Mouse (Mus musculus) hindbrain, embryonic 11.5 days (tissue): ENCODE data around the gene Ccdc105. TPM values are rescaled to one million over a fixed set of nuclear protein-coding genes. Genes with fewer than 3 reads are reported as not detected.

Source experiments
- ATAC-seq: fragments of 200-750 bp; cut with Nextera tagmentation; 2 replicates; pipeline ENCODE4 v1.8.0; 2017; ENCODE audit warnings: mild to moderate bottlenecking, moderate TSS enrichment, moderate library complexity; ENCODE audit not compliant: low FRiP score
- DNase-seq: peaks from one replicate; pipeline ENCODE4 v3.0.0-alpha.2; 2015; ENCODE audit warnings: low spot score
- H3K27ac ChIP-seq: fragments of 300-500 bp; sonication (generic); 2 replicates; pipeline ENCODE4 v1.5.1; 2014; ENCODE audit warnings: mild to moderate bottlenecking, low read depth, low read length
- H3K27me3 ChIP-seq: fragments of 300-500 bp; sonication (generic); 2 replicates; pipeline ENCODE4 v1.6.1; 2014; ENCODE audit warnings: mild to moderate bottlenecking, low read length, moderate library complexity, mixed read lengths; ENCODE audit not compliant: control insufficient read depth, insufficient read depth
- H3K36me3 ChIP-seq: fragments of 300-500 bp; sonication (generic); 2 replicates; pipeline ENCODE4 v1.6.1; 2014; ENCODE audit warnings: mild to moderate bottlenecking, low read length, moderate library complexity, mixed read lengths; ENCODE audit not compliant: control insufficient read depth, insufficient read depth
- H3K4me1 ChIP-seq: fragments of 300-500 bp; sonication (generic); replicated peaks from 2 replicates; pipeline ENCODE4 v1.6.1; 2014; ENCODE audit warnings: low read length, mixed read lengths; ENCODE audit not compliant: control insufficient read depth, insufficient read depth
- H3K4me2 ChIP-seq: fragments of 300-500 bp; sonication (generic); replicated peaks from 2 replicates; pipeline ENCODE4 v1.6.1; 2014; ENCODE audit warnings: mild to moderate bottlenecking, low read depth, low read length
- H3K4me3 ChIP-seq: fragments of 300-500 bp; sonication (generic); 2 replicates; pipeline ENCODE4 v1.5.1; 2014; ENCODE audit warnings: low read depth, low read length
- H3K9ac ChIP-seq: fragments of 300-500 bp; sonication (generic); 2 replicates; pipeline ENCODE4 v1.6.1; 2014; ENCODE audit warnings: low read depth, low read length
- H3K9me3 ChIP-seq: fragments of 300-500 bp; sonication (generic); 2 replicates; pipeline ENCODE4 v1.6.1; 2016; ENCODE audit warnings: low read length; ENCODE audit not compliant: control insufficient read depth
- WGBS: fragments of 180-500 bp; shearing (Covaris S2); extraction: QIAGEN DNeasy Blood & Tissue Kit; methylation state at CpG from one replicate; pipeline ENCODE4 v1.1.7; 2014; 5-methylcytosine and 5-hydroxymethylcytosine counted together
- polyA plus RNA-seq: library from polyadenylated mRNA; unstranded; fragments of >200 nt; fragmentation: Nextera tagmentation; extraction: Ambion mirVana; gene quantifications from 2 replicates; pipeline ENCODE4 v1.2.1, GENCODE M21; 2014

Gene Ccdc105
- polyA plus RNA-seq, 1 experiment from 2014 or later: not detected

- Histone ChIP-seq H3K9me3 (no peaks in the 10 kb centered on the region), H3K27me3 (no peaks in the 10 kb centered on the region), H3K9ac (no peak overlapping the region), H3K4me3 (no peak overlapping the region), H3K4me2 (no peak overlapping the region), H3K4me1 (no peaks in the 10 kb centered on the region), H3K36me3 (no peaks in the 10 kb centered on the region), H3K27ac (no peak overlapping the region)
- no peak for ATAC-seq
- 51% methylated on average over 2 of the region's 2 CpGs for WGBS
- no peak for DNase-seq
These were observed 29.4 kb downstream of the Ccdc105 start for GRCm38 (mm10) chr10:78723416-78723815.

- H3K4me1 ChIP-seq: no peaks in the 10 kb centered on the region
- H3K9me3 ChIP-seq: no peaks in the 10 kb centered on the region
- H3K9ac ChIP-seq: no peak overlapping the region
- ATAC-seq (no peak), DNase-seq (no peak)
- 91% methylated on average over 2 of the region's 2 CpGs for WGBS
- H3K36me3 ChIP-seq: no peaks in the 10 kb centered on the region
- H3K27ac ChIP-seq: no peak overlapping the region
- H3K4me2 ChIP-seq: no peak overlapping the region
- H3K4me3 ChIP-seq: no peak overlapping the region
- no peaks in the 10 kb centered on the region for H3K27me3 ChIP-seq
These were observed 30.2 kb downstream of the Ccdc105 start for GRCm38 (mm10) chr10:78722654-78723053.

GRCm38 (mm10) chr10:78722036-78722435 is 30.8 kb downstream of the Ccdc105 start:
- Histone ChIP-seq H3K9me3 (no peaks in the 10 kb centered on the region), H3K9ac (no peak overlapping the region), H3K4me3 (no peak overlapping the region), H3K27me3 (no peaks in the 10 kb centered on the region), H3K4me1 (no peaks in the 10 kb centered on the region), H3K36me3 (no peaks in the 10 kb centered on the region), H3K27ac (no peak overlapping the region), H3K4me2 (no peak overlapping the region)
- 87% methylated on average over 5 of the region's 5 CpGs for WGBS
- ATAC-seq (no peak), DNase-seq (no peak)

- H3K36me3 ChIP-seq: no peaks in the 10 kb centered on the region
- H3K4me2 ChIP-seq: no peak within 1 kb of the TSS
- DNase-seq (no peak), ATAC-seq (no peak)
- H3K4me3 ChIP-seq: no peak within 1 kb of the TSS
- H3K9ac ChIP-seq: no peak within 1 kb of the TSS
- no peaks in the 10 kb centered on the region for H3K9me3 ChIP-seq
- WGBS: 70% methylated on average over 11 of the region's 11 CpGs
- no peaks in the 10 kb centered on the region for H3K4me1 ChIP-seq
- H3K27ac ChIP-seq: no peak within 1 kb of the TSS
- H3K27me3 ChIP-seq: no peaks in the 10 kb centered on the region
These were observed 34.8 kb downstream of the Ccdc105 start, which contains the start of gene Casp14 for GRCm38 (mm10) chr10:78718056-78718455. Gene Casp14, minus strand, starts transcription at chr10:78718294.

- H3K4me1 ChIP-seq: no peaks in the 10 kb centered on the region
- no peak for ATAC-seq
- H3K36me3 ChIP-seq: no peaks in the 10 kb centered on the region
- DNase-seq: no peak
- no peaks in the 10 kb centered on the region for H3K9me3 ChIP-seq
- no peak overlapping the region for H3K9ac ChIP-seq
- H3K4me3 ChIP-seq: no peak overlapping the region
- no peaks in the 10 kb centered on the region for H3K27me3 ChIP-seq
- no peak overlapping the region for H3K27ac ChIP-seq
- no peak overlapping the region for H3K4me2 ChIP-seq
These were observed 36.6 kb downstream of the Ccdc105 start for GRCm38 (mm10) chr10:78716231-78716630.

- ATAC-seq (no peak), DNase-seq (no peak)
- Histone ChIP-seq H3K4me1 (no peaks in the 10 kb centered on the region), H3K9ac (no peak overlapping the region), H3K9me3 (no peaks in the 10 kb centered on the region), H3K4me3 (no peak overlapping the region), H3K27me3 (no peaks in the 10 kb centered on the region), H3K4me2 (no peak overlapping the region), H3K36me3 (no peaks in the 10 kb centered on the region), H3K27ac (no peak overlapping the region)
- 93% methylated on average over 7 of the region's 7 CpGs for WGBS
These were observed 37.7 kb downstream of the Ccdc105 start for GRCm38 (mm10) chr10:78715156-78715555.

- Histone ChIP-seq H3K27me3 (no peaks in the 10 kb centered on the region), H3K4me2 (no peak overlapping the region), H3K4me1 (no peaks in the 10 kb centered on the region), H3K9ac (no peak overlapping the region), H3K36me3 (no peaks in the 10 kb centered on the region), H3K27ac (no peak overlapping the region), H3K4me3 (no peak overlapping the region), H3K9me3 (no peaks in the 10 kb centered on the region)
- WGBS: 87% methylated on average over 6 of the region's 6 CpGs
- DNase-seq (no peak), ATAC-seq (no peak)
These were observed 38.7 kb downstream of the Ccdc105 start for GRCm38 (mm10) chr10:78714129-78714528.

GRCm38 (mm10) chr10:78710706-78711105 is 42.2 kb downstream of the Ccdc105 start:
- Histone ChIP-seq H3K27me3 (no peaks in the 10 kb centered on the region), H3K4me2 (no peak overlapping the region), H3K4me3 (no peak overlapping the region), H3K9ac (no peak overlapping the region), H3K9me3 (no peaks in the 10 kb centered on the region), H3K36me3 (no peaks in the 10 kb centered on the region), H3K27ac (no peak overlapping the region), H3K4me1 (no peaks in the 10 kb centered on the region)
- DNase-seq (no peak), ATAC-seq (no peak)

GRCm38 (mm10) chr10:78700881-78701280 is 52.0 kb downstream of the Ccdc105 start:
- Histone ChIP-seq H3K27ac (no peak overlapping the region), H3K4me1 (no peaks in the 10 kb centered on the region), H3K4me3 (no peak overlapping the region), H3K4me2 (no peak overlapping the region), H3K9ac (no peak overlapping the region), H3K9me3 (no peaks in the 10 kb centered on the region), H3K36me3 (no peaks in the 10 kb centered on the region), H3K27me3 (no peaks in the 10 kb centered on the region)
- ATAC-seq: no peak
- no peak for DNase-seq
- WGBS: 60% methylated on average over 3 of the region's 3 CpGs
